Mouse (Mus musculus) frontal cortex, postnatal 25 days (tissue): ENCODE results near the gene Rarg.

ENCODE experiments used
- DNase-seq, 2 experiments: peaks; one replicate each; pipeline ENCODE4 v3.0.0; 2022; ENCODE audit warnings: low spot score in 2 of 2

Gene Rarg

GRCm38 (mm10) chr15:102258076-102258470 is 756 bp upstream of the Rarg start:
- DNase-seq = no peak

GRCm38 (mm10) chr15:102256431-102257201 is 701 bp downstream of the Rarg start:
- DNase-seq = no peak

- no peak for DNase-seq
Observed at GRCm38 (mm10) chr15:102255547-102256255, 1.6 kb downstream of the Rarg start.

DNA sequence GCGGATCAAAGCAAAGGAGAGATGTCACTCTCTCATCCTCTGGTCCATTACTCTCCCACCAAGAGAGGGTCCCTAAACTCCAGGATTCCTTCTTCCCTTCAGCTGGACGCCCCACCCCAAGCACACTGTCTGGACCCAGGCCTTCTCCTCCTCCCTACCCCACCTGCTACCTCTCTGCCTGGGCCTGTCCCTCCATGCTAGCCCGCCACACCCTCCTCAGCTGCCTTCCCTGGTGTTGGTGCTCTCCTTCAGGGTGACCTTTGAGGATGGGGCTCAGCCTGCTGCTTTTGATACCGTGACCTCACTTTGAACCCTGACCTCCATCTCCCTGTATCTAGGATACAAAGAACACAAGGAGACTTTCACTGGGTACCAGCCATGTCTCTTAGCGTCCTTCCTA is 6.8 kb downstream of the Rarg start:
- DNase-seq = no peak

- DNase-seq = no peak
Observed at GRCm38 (mm10) chr15:102249967-102250366, 7.3 kb downstream of the Rarg start.

DNA sequence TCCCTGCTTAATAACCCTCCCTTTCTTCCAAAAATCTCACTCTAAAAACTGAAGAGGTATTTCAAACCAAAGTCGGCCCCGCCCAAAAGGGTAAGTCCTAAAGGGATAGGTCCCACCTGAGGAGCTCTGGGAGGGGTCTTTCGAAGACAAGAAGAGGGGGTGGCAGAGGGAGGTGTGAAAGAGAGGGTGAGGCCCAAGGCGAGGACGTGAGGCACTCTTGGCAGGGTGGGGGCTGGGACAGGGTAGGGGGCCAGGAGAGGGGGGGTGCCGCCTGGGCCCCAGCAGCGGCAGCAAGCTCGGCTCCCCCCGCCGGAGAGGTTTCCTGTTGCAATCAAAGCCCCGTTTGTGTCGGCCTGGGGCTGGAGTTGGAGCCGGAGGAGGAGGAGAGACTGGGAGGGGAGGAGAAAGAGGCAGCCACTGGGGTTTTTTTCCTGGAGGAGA is 8.0 kb downstream of the Rarg start:
- DNase-seq = no peak

DNA sequence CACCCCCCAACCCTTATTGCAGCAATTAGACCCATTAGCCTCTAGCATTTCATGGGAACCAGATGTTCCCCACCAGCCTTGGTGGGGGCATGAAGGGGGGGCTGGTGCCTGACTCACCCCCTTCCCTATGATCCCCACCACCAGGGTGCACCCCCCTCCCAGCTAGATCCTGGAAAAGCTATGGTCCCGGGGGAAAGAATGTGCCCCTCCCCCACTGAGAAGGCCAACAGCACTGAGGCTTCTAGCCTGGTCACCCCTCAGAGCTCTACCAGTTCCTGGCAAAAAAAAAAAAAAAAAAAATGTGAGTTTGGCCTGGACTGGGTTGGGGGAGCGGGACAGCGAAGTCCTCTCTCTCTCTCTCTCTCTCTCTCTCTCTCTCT is 8.5 kb downstream of the Rarg start:
- no peak for DNase-seq

GRCm38 (mm10) chr15:102248131-102248811 is 9.0 kb downstream of the Rarg start:
- DNase-seq = no peak

GRCm38 (mm10) chr15:102247252-102248130 is 9.8 kb downstream of the Rarg start:
- DNase-seq = no peak

- peak; percentile 75 to 78 for DNase-seq
Observed at GRCm38 (mm10) chr15:102246866-102247251, 10.5 kb downstream of the Rarg start.

DNA sequence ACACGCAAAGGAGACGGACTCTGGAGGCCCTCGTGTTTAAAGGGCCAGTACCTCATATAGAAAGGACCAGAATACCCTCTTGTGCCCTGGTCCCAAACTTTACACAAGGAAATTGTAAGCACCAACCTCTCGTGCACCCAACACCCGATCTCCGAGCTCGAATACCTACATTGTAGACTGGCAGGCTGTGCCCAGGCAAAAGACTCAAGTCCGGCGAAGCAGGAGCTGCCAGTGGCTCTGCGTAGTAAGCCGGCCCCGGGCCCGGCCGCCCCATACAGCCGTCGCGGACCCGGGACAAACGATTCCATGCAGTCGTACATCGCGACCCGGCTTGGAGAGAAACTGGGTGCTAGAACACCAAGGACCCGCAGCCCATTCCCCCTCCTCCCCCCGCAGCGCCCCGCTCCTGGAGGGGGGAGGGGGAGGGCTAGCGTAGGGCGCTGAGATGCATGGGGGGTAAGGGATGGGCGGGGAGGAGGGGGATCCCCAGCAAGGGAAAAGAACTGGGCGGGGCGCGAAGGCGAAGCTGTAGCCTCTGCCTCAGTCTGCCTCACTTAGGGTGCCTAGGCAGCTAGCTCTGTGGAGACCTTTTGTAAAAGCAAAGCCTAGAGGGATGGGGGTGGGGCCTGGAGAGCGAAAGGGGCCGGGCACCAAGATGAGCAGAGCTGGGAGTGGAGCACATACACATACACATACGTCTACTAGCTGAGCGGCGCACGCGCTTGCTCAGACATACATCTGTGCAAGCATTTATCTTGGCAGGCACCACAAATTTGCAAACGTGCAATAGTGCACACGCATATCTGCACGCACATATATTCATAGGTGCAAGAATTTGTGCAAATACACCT is 11.2 kb downstream of the Rarg start:
- peak; percentile 49 to 67 for DNase-seq

- DNase-seq = no peak
Observed at GRCm38 (mm10) chr15:102245461-102245881, 11.8 kb downstream of the Rarg start.

DNA sequence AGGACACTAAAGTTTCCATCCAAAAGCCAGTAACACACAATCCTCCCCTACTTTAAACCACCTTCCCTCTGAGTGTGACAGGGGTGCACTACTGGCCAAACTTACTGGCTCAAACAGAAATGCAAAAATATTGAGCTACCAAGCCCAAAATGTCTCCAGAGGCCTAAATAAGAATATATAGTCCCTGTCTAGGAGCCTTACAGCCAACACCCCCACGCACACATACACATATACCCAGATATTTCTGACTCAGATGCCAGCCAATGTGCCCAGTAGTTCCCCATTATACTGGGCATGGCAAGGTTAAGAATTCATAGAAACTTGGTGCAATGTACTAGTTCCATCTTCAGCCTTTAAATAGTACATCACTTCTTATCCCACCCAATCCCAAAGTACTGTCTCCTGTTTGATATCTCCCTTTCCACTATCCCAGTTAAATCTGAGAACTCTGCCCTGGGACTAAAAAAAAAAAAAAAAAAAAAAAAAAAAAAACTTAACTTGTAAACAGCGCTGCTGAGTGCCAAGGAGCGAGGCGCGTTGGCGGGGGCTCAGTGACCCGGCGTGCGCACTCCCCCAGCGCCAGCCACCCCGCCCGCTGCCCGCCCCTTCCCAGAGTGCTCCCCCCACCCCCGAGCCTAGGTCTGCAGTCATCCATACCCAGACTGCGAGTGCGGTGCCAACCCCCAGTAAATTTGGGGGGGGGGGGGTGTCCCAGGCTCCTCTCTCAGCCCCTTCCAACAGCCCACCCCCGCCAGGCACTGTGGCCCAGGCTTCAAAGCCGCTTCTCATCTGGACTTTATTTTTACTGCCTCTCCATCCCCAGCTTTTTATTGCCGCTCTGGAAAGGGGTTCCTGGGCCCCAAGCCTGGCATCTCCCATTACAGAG is 12.8 kb downstream of the Rarg start:
- DNase-seq = no peak

- DNase-seq = no peak
Observed at GRCm38 (mm10) chr15:102243229-102244190, 13.8 kb downstream of the Rarg start.

- DNase-seq = no peak
Observed at GRCm38 (mm10) chr15:102242404-102243228, 14.7 kb downstream of the Rarg start.

- DNase-seq = no peak
Observed at GRCm38 (mm10) chr15:102240607-102241006, 16.7 kb downstream of the Rarg start.

- no peak for DNase-seq
Observed at GRCm38 (mm10) chr15:102239851-102240250, 17.5 kb downstream of the Rarg start.

GRCm38 (mm10) chr15:102239260-102239590 is 18.1 kb downstream of the Rarg start:
- DNase-seq = peak; percentile 62 to 70
